Mouse (Mus musculus) sigmoid colon, adult 10 weeks (tissue): ENCODE measurements around the gene Odf3. TPM values are rescaled to one million over a fixed set of nuclear protein-coding genes. Genes with fewer than 3 reads are reported as not detected.

ENCODE experiments used
- polyA plus RNA-seq: library from polyadenylated mRNA; stranded (reverse); fragments of 350-450 nt; fragmentation: Illumina TruSeq; extraction: RNeasy Lipid Tissue Mini Kit (QIAGEN cat#74804); gene quantifications from one replicate; pipeline ENCODE4 v1.2.3, GENCODE M21; 2014; ENCODE audit warnings: low read depth, low replicate concordance

Odf3 gene
- polyA plus RNA-seq: not detected

DNA sequence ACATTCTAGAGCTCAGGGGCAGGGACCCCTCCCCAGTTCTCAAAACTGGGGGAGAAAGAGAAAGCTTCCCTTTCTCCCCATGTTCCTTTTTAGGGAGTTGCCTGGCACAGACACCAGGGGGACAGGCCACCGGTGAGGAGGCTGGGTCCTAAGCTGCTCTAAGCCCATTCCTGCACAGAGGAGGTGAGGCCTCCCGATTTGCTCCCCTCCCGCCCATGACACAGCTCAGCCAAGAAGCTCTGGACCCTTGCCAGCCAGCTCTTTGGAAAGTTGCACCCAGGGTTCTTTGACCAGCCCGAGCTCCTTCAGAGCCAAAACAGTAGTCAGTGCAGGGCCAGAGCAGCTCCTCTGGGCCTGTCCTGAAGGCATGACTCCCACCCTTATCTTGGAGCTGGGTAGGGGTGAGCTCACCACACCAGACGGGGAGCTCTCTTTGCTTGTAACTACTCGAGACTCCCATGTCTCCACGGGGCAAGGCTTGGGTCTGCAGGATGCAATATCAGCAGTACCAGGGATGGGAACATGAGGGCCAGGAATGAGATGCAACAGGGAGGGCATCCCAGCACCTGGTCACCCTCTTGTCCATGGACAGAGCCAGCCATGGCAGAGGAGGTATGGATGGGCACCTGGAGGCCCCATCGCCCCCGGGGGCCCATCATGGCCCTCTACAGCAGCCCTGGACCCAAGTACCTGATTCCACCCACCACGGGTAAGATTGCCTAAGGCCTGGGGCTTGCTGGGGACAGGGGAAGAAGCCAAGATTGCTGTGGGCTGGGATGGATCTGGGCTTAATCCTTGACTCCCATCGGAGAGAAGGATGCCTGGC is at the start of gene Odf3:
Gene Odf3, plus strand, starts transcription at position 51 of the 826 bp plus-strand sequence.

DNA sequence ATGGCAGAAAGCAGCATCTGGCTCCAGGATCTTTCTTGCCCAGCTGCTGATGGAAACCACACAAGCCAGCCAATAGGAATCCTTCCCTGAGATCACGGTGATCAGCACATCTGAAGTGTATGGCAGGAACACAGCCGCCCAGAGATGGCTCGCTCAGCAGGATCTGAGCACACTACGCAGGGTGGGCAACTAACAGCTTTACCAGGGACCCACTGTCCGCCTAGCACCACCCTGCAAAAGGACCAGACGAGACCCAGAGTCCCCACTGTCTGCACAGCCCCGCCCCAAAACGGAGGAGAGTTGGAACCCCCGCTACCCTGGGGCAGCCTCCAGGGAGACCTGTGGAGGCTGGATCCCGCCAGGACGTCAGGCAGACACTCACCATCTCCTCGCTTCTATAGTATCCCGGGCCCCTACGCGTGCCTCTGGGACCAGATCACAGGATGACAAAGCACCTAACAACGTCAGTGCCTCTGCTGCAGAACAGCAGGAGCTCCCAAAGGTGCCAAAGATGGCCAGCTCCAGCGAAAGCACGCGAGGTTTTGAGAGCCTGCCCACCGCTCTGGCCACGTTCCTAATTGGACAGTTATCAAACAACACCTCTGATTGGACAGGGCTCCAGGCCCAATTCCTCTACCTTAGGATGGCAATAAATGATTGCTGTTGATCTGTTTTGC is 25.8 kb upstream of the Odf3 start, which contains the start of gene Zfp941:
Gene Zfp941, minus strand, starts transcription at position 526 of the 677 bp plus-strand sequence.

DNA sequence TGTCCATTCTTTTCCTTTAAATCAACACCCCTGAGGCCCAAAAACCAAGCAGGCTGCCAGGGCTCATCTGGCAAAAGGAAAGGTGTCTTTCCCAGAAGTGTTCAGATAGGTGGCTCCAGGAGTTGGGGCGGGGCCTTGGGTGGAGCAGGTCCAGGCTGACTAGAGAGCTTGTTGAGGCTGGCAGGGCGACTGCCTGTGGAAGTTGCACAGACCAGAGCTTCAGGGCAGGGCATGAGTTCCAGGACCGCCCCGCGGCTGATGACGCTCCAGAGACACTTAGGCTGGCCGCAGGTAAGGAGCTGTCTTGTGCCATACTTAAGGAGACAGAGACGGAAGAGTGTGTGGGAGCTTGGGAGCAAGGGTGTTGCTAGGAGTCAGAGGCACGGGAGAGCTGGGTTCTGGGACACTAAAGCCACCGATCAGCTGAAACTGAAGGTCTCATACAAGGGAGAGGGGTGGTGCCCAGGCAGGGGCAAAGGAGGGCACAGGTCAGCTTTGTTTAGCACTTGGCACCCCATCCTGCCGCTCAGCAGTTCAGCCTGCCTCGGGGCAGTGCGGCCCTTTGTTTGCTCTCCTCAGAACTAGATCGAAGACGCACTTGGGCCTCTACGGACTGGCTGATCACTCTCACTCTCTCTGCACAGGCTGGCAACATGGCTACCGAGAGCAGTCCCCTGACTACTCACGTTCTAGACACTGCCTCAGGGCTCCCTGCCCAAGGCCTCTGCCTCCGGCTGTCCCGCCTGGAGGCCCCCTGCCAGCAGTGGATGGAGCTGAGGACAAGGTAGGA is 12.4 kb upstream of the Odf3 start, which contains the start of gene Urah:
Gene Urah, plus strand, starts transcription at position 51 of the 790 bp plus-strand sequence.

DNA sequence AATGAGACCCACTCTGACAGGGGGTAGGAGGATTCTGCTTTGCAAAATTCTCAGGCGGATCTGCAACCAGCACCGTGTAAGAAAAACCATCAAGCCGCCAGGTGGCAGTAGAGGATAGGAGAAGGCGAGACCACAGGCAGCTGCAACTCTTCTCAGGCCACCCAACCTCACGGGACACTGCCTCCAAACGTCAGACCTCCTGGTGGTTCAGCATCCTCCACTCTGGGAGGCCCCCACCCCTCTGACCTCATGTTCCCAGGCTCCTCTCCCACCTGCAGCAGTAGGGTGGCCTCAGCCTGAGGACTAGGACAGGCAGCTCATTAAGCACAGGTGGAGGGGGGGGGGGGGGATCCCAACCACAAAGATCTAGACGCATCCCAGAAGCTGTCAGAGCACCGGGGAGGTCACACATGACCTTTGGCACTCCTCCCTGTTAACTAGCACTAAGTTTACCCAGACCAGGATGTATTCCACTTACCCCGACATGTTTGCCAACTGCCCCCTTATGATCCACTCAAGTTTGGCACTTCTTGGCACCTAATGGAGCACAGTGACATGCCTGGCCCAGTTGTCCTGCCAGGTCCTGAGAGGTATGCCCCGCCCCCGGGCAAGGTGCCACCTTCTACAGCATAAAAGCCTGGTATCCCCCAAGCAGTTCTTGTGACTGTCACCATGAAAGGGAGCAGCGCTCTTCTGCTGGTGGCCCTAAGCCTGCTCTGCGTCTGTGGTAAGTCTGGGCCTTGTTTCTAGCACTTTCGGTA is 2.5 kb upstream of the Odf3 start, which contains the start of gene Scgb1c1:
Gene Scgb1c1, plus strand, starts transcription at position 643 of the 761 bp plus-strand sequence.

DNA sequence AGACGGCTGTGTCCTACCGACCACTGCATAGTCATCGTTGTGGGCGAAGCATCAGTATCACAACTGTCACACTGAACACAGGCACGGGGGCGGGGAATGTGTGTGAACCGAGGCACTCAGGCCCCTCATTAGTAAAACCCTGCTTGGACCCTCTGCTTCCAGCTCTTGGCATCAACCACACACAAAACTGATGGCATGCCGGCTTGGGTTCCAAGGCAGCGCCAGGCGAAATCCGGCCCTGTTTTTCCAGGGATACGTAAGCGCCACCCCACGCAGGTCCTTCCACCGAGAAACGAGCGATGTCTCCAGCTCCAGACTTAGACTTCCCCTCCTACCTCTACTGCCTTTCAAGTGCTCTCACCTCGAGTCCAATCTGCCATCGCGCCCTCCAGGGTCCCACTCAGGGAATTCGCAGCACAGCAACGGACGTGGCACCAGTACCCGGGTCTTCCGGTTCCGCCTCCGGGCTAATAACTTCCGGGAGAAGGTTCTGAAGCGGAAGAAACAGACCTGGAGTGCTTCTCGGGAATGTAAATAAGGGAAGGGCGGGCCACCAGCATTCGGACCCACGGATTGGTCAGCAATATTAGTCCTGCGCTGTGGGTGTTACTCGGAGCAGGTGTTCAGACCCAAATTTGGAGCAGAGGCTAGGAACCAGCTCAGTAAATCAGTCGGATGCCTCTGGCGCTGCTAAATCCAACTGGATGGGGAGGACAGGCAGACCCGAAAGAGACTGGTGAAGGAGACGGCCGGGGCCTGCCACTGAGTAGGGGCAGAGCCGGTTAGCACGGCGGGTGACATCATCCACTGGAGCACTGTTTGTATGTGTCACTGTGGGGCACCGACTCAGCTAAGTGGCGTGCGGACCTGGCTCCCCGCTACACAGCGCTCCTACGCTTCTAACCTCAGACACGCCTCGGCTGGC is 8.5 kb downstream of the Odf3 start, which contains the start of gene Gm45785:
Gene Gm45785, minus strand, starts transcription at position 472 of the 925 bp plus-strand sequence.

DNA sequence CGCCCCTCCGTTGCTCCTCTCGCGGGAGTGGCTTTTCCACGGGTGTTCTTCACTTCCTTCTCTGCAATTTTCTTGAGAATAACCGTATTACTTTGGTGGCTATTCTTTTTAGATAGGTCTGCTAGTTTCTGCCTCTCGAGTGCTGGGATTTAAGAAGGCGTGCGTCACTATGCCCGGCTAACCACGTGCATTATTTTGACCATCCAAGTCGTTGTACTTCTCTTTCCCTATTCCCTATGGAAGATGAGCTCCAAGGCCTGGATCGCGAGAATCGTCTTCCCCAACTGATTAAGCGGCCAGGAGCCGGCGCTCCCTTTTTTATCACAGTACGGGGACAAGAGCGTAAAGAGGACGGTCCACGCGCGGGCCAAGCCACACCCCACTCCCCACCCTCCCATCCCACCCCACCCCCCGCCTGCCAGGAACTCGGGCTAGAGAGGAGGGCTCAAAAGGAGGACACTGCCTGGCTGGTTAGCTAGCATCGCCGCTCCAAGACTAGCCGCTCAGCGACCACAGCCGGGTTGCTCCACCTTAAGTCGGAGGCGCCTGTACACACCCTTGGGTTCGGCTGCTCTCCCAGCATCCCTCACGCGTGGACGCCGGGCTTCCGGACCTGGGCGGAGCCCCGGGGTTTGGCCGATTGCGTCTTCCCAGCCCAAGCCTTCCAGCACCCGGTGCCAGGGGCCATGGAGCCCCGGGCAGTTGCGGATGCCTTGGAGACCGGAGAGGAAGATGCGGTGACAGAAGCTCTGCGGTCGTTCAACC is 9.4 kb downstream of the Odf3 start, which contains the start of gene Ric8a:
Gene Ric8a, plus strand, starts transcription at position 173 of the 765 bp plus-strand sequence.

DNA sequence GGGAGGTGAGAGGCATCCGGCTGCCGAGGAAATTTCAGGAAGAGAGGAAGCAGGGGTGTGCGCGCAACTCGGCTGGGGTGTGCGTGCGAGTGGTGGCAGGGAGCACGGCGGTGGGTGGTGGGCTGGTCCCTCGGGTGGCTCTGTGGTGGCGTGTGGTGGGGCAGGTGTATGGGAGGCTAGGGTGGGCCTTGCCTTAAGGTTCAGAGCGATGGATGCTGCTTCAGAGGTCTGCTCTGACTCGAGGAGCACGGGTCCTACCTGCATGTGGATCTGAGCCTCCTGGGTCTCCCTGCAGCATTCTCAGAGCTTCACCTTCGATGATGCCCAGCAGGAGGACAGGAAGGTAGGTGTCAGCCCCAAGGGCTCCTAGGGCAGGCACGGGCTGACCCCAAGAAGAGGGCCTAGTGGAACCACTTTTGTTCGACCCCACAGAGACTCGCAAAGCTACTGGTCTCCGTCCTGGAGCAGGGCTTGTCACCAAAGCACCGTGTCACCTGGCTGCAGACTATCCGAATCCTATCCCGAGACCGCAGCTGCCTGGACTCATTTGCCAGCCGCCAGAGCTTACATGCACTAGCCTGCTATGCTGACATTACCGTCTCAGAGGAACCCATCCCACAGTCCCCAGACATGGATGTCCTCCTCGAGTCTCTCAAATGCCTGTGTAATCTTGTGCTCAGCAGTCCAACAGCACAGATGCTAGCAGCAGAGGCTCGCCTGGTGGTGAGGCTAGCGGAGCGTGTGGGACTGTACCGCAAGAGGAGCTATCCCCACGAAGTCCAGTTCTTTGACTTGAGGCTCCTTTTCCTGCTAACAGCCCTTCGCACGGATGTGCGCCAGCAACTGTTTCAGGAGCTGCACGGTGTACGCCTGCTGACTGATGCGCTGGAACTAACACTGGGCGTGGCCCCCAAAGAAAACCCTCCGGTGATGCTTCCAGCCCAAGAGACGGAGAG is 10.2 kb downstream of the Odf3 start, which contains the start of gene Bet1l:
Gene Bet1l, minus strand, starts transcription at position 28 of the 956 bp plus-strand sequence.

DNA sequence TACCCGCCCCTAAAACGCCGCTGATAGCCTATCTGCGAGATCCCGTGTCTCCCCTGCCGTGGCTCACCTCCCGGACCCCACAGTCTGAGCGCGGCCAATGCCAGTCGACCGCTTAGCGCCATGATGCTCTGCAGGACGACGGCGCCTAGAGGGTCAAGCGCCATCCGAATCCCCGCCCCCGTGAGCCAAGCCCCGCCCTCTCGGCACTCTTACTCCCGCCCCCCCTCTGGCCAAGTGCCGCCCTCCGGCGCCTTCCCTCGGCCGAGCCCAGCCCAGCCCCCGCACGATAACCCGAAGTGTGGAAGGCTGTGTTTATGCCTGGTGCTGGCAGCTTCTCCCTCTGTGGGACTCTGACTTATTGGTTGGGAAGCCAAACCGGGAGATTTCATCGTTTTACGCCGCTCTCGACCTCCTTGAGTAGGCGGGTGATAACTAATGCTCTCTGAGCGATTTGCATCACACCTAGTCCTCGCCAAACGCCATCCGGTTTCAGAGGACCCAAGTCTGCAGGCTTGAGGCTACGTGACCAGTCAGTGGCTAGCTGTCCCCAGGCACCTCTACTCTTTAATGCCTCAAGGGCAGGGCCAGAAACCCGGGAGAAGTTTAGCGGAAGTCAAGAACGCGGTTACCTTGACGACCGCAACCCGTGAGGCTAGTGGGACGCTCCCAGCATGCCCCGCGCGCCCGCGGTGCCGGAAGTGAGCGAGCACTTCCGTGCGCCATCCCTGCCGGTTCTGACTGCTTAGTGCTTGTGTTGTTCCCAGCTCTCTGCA is 34.3 kb downstream of the Odf3 start, which contains the start of the genes Psmd13 and Sirt3:
Gene Psmd13, plus strand, starts transcription at position 273 of the 773 bp plus-strand sequence.
Gene Sirt3, minus strand, starts transcription at position 614 of the 773 bp plus-strand sequence.

DNA sequence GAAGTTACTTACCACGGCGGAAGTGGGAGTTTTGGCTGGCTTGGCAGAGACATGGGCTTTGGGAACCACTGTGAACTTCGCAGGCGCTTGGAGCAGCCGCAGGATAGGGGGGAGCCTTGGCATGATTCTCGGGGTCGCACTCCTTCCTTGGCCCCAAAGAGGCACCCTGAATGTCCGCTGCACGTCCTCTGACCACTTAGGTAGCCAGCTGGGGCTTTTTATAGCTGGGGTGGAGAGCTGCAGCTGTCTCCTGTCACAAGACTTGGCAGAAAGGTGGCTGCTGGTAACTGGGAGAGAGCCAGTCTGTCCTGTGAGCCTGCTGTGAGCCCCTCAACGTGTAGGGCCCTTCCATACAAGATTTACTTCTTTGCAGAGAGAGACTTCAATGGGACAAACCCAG is 52.6 kb downstream of the Odf3 start, which contains the start of gene Cox8b:
Gene Cox8b, minus strand, starts transcription at position 227 of the 400 bp plus-strand sequence.

Other genes with a start within 250 kb of the Odf3 start
- not detected for gene Olfr46, start 246.5 kb upstream of the Odf3 start, polyA plus RNA-seq
- not detected for gene Olfr61, start 218.8 kb upstream of the Odf3 start, polyA plus RNA-seq
- gene Olfr53, start 201.4 kb upstream of the Odf3 start, polyA plus RNA-seq: not detected
- gene Olfr539, start 187.9 kb upstream of the Odf3 start, polyA plus RNA-seq: not detected
- gene Olfr45, start 165.9 kb upstream of the Odf3 start, polyA plus RNA-seq: not detected
- gene Olfr541, start 150.5 kb upstream of the Odf3 start, polyA plus RNA-seq: not detected
- 26.0 TPM for gene Cyp2e1, start 84.1 kb upstream of the Odf3 start, polyA plus RNA-seq
- gene Syce1, start 60.0 kb upstream of the Odf3 start, polyA plus RNA-seq: not detected
- gene Zfp941, start 25.6 kb upstream of the Odf3 start, polyA plus RNA-seq: 1.5 TPM
- gene Urah, start 12.8 kb upstream of the Odf3 start, polyA plus RNA-seq: 11.3 TPM
- not detected for gene Scgb1c1, start 2.3 kb upstream of the Odf3 start, polyA plus RNA-seq
- gene Gm45785, start 8.5 kb downstream of the Odf3 start, polyA plus RNA-seq: not detected
- gene Ric8a, start 9.2 kb downstream of the Odf3 start, polyA plus RNA-seq: 6.9 TPM
- gene Bet1l, start 9.8 kb downstream of the Odf3 start, polyA plus RNA-seq: 3.0 TPM
- 117 TPM for gene Psmd13, start 34.2 kb downstream of the Odf3 start, polyA plus RNA-seq
- 8.5 TPM for gene Sirt3, start 34.5 kb downstream of the Odf3 start, polyA plus RNA-seq
- gene Cox8b, start 52.6 kb downstream of the Odf3 start, polyA plus RNA-seq: not detected
- 26.6 TPM for gene Nlrp6, start 73.1 kb downstream of the Odf3 start, polyA plus RNA-seq
- gene Pgghg, start 93.6 kb downstream of the Odf3 start, polyA plus RNA-seq: 0.82 TPM
- not detected for gene Ifitm5, start 102.5 kb downstream of the Odf3 start, polyA plus RNA-seq
- not detected for gene Gm45717, start 108.1 kb downstream of the Odf3 start, polyA plus RNA-seq
- 56.8 TPM for gene Ifitm2, start 108.2 kb downstream of the Odf3 start, polyA plus RNA-seq
- 9.0 TPM for gene Ifitm1, start 119.4 kb downstream of the Odf3 start, polyA plus RNA-seq
- gene Ifitm3, start 163.0 kb downstream of the Odf3 start, polyA plus RNA-seq: 7.6 TPM
- 1.4 TPM for gene Ifitm6, start 170.1 kb downstream of the Odf3 start, polyA plus RNA-seq
- not detected for gene Gm17387, start 181.3 kb downstream of the Odf3 start, polyA plus RNA-seq
- gene B4galnt4, start 213.3 kb downstream of the Odf3 start, polyA plus RNA-seq: 0.19 TPM
- gene Pkp3, start 230.4 kb downstream of the Odf3 start, polyA plus RNA-seq: 0.69 TPM